Mouse (Mus musculus): ENCODE measurements around the gene Nono.

Gene Nono

DNA sequence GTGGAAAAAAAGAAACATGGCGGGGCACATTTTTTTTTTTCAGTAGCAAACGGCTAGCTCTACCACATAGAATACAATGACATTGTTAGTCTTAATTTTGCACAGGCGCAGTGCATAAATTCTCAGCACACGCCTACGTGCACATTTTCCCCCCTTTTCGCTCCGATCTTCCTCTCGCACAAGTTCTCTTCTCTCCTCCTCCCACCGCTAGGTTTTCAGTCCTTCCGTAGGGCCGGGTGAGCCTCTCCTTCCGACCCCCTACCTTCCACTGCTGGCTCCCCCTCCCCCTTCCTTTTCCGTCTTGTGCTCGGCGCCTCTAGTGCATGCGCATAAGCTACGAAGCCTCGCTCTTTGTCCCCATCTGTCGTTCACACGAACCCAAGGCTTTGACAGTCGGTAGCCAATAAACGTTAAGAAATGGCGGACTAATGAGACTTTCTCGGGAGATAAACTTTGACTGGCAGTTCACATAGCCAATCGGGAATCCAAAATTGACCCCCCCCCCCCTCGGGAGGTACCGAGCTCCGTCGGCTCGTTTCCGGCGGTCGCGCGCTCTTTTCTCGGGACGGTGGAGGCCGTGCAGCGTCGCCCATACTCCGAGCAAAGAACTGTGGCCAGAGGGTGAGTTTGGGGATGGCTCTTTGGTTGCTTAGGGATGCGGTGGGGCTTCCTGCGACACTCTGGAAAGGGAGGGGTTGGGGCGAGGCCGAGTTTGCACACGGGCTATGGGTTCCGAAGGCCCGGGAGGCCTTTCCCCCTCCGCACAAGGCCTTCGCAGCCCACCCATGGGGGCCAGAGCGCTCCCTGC, at the start of gene Nono:
Nono (plus strand) TSS at position 177 of the 808 bp plus-strand sequence.
- peak; percentile 97 for DNase-seq (ENCODE audit: inconsistent ontology term)

DNA sequence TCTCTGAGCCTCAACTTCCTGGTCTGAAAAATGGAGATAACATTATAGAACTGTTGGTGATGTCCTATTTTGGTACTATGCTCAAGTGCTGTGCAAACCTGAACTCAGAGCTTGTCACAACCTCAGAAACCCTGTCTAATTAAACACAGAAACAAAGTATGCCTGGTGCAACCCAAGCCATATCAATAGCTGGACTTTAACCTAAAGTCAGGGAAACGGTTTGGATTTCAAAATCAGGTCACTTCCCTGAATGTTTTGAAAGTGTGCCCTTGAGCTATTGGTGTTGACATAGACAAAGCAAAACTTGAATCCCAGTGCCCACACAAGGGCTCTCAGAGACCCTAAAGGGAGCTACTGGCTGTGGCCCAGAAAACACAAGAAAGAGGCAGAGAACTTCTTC, 49.4 kb upstream of the Nono start:
- no peak for DNase-seq (ENCODE audit: inconsistent ontology term)

DNA sequence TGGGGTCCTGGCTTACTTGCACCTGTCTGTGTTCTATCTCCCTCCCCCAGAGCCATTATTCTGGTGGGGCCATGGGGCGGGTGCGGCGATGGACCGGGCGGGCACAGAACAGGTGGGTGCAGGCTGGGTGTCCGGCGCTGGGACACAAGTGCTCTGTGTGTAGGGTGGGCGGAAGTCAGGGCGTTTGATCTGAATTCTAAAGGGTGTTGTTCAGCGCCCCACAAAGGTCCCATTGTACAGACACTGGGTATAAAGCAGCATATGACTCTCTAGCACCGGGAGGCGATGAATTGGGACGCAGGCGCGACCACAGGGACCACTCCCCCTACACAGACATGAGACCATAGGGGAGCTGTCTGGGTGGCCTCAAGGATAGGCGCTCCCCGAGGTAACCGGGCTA, 45.7 kb upstream of the Nono start:
- DNase-seq (ENCODE audit: inconsistent ontology term), result no peak

DNA sequence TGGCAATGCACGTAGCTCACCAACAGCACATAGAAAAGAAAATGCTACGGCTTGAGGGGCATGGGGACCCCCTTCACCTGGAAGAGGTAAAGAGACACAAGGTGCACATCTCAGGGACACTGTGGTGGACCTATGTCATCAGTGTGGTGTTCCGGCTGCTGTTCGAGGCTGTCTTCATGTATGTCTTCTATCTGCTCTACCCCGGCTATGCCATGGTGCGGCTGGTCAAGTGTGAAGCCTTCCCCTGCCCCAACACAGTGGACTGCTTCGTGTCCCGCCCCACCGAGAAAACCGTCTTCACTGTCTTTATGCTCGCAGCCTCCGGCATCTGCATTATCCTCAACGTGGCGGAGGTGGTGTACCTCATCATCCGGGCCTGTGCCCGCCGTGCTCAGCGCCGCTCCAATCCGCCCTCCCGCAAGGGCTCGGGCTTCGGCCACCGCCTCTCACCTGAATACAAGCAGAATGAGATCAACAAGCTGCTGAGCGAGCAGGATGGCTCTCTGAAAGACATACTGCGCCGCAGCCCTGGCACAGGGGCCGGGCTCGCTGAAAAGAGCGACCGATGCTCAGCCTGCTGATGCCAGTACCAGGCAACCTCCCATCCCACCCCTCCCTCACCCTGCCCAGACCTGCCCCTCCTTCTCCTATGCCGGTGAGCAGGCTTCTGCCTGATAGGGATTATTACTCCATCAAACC, 44.5 kb upstream of the Nono start:
- no peak for DNase-seq (ENCODE audit: inconsistent ontology term)

DNA sequence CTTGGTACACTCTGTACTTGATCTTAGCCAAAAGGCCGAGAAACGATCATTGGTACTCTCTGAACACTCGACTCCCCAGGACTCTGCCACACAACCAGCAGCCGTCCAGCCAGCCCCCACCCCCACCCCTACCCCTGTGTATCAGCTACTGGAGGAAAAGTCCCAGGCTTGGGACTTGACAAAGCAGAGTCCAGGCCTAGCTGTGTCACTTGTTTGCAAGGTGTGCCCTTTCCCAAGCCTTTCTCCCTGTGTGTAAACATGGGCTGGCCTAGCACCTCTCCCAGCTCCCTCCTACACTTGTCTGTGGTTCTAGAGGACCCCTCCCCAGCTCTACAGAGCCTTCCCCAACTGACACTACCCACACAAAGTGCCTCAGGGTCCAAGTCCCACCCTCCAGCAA, 42.9 kb upstream of the Nono start:
- DNase-seq (ENCODE audit: inconsistent ontology term), result no peak

DNA sequence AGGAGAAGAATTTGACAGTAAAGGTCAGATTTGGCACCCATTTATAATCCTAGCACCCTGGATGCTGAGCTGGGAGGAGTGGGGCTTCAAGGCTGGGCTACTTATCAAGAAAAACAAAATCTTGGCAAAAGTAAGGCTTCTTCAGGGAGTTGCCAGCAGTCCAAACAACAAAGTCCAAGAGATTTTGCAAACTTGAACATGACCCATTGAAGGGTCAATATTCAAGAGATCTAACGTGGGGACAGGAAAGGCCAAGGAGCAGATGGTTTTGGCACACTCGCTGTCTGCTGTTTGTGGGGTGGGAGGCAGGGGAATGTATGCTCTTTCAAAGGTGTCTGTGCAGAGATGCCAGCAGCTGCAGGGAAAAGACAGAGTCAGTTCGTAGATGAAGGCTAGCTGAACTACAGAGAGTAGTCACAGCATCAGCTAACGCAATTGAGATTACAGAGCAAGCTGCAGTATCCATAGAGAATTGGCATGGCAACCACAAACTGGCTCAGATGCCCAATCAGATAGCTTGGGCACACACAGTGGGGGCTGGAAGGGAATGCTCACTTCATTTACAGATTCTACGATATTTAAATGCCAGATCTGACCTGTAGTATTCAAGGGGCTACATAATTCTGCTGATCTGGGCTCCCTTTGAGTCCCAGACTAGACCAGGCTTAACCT, 40.1 kb upstream of the Nono start:
- no peak for DNase-seq (ENCODE audit: inconsistent ontology term)

DNA sequence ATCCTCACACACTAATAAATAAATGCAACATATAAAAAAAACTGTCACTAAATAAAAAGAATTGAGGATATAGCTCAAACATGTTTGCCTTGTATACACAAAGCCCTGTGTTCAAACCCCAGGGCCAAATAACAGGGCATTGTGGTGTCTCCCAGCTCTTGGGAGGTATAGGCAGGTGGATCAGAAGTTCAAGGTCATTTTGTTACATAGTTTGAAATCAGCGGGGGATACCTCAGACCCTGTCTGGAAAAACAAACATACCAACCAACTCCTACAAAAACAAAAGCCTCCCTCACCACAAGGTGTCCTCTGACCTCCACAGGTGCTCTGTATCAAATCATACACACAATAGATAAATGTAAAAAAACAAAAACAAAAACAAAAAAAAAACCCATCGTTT, 34.8 kb upstream of the Nono start:
- DNase-seq (ENCODE audit: inconsistent ontology term), result no peak

DNA sequence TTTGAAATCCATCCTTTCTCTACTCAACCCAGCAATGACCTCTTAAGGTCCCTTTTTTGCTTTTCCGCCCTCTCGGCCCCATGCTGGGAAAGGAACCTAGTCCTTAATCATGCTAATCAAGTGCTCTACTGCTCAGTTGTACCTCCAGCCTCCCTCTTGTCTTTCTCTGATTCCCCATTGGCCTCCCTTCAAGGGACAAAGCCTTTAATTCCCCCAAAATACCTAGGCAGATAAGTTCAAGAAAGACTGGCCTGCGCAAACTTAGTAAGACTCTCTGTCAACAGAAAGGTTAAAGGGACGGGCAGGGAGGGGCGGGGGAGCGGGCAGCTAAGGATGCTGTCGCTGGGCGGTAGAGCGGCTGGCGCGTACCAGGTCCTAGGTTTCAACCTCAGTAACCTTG, 32.7 kb upstream of the Nono start:
- no peak for DNase-seq (ENCODE audit: inconsistent ontology term)

DNA sequence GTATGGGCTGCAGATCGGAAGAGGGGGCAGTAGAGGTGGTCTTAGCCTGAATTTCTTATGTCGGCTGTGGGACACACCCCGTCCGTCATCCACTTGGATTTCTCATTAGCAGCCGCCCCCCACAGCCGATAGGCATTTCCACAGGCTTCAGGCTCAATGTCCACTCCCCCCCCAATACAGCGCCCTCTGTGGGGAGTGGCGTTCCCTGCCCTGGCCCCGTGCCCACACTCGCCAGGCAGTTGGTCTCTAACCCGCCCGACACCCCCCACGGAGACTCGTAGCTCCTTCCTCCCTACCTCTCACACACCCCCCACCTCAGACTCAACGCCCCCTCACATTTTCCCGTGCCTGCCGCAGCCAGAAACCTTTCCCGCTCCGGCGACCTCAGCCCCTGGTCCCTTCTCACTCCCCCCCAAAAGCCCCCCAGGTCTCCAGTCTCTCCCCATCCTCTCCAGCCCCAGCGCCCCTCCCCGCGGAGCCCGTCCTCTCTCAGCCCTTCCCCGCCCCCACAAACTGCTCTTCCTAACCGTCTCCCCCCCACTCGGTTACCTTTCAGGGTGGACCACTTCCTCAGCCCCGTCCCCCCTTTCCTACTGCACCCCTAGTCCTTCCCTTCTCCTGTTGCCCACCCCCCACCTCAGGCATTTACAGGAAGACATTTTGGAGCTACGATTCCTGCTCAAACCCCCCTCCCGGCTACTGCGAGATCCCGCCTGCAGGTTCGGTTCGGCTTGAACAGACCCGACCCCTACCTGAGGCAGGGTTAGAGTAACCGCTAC, 10.0 kb upstream of the Nono start:
- peak; percentile 46 for DNase-seq (ENCODE audit: inconsistent ontology term)

DNA sequence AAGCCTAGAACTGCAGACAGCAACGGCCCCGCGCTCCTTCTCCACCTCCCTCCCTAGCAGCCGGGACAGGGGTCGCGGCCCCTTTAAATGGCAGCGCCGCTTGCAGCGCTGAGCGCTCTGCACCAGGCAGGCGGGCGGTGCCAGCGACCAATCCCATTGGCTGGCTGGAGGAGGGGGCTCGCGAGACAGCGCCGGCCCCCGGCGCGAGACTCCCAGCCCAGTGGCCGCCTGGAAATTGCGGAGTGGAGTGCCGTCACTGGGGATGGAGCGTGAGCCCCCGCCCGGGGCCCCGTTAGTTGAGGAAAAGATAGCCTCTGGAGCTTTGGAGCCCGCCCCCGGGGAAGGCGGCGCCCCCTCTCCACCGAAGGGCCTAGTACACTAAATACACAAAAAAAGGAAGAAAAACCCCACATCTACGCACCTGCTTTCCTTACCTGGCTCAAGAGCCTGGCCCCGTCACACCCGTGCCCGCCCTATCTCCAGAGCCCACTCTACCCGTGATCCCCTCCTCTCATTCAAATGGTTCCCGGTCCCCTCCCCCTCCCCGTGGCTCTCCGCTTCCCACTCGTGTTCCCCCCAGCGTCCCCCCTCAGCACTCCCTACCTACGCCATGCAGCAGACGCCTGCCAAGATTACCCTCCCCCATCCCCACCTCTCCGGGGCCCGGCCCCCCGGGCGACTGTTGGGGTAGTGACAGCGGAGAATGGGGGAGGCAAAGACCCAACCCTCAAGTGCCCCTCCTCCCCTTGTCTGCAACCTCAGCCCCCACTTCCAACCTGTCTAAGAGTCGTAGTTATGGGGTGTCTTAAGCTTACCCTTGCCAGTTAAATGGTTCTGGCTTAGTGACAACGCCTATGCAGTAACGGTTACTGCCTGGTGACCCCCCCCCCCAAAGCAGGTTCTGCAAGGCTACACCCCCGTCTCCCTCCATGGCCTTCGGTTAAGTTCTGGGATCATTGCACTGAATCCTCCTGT, 9.1 kb upstream of the Nono start:
- peak; percentile 90 for DNase-seq (ENCODE audit: inconsistent ontology term)

DNA sequence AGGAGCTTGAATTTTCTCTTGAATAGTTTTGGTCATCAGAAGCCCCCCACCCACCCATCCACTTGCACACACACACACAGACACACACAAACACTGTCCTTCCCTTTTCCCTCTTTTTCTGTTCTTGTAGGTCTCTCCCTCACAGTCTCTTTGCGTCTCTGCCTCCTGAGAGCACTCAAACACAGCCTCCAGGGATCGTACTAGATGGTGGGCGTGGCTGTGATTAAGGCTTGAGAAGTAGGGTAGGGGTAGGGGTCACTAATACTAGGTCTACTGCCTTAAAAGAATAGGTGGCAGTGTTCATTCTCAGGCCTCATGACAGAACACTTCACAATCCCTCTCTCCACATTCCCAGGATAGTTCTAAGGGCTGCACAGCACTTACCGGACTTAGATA, 8.4 kb upstream of the Nono start, which contains the start of gene Zmym3:
Zmym3 (minus strand) TSS at position 150 of the 396 bp plus-strand sequence.
- no peak for DNase-seq (ENCODE audit: inconsistent ontology term)

DNA sequence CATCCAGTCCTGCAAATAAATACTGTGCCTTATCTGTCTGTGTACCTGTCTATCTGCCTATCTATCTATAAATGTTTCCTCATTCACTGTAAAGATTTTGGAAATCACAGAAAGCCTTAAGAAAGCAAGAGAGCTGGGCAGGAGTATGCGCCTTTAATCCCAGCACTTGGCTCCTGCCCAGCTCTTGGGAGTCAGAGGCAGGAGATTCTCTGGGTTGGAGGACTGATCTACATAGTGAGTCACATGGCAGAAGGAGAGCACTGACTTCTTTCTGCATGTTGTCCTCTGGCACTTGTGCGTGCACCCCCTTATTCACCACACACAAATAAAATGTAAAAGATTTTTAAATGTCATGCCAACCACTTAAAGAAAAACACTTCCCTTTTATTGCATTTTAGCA, 5.7 kb upstream of the Nono start:
- DNase-seq (ENCODE audit: inconsistent ontology term), result no peak

DNA sequence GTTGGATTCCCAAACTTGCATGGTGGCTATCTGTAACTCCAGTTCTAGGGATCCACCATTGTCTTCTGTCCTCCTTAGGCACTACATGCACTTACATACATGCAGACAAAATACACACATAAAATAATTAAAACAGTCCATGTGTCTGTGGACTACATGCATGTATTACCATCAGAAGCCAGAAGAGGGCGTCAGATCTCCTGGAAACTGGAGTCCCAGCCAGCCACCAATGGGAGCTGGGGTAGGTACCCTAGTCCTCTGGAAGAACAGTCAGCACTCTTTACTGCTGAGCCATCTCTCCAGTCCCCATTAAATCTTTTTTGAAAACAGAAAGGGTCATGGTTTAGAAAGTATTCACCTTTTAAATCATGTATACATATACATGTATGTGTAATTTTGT, 1.3 kb upstream of the Nono start:
- no peak for DNase-seq (ENCODE audit: inconsistent ontology term)

DNA sequence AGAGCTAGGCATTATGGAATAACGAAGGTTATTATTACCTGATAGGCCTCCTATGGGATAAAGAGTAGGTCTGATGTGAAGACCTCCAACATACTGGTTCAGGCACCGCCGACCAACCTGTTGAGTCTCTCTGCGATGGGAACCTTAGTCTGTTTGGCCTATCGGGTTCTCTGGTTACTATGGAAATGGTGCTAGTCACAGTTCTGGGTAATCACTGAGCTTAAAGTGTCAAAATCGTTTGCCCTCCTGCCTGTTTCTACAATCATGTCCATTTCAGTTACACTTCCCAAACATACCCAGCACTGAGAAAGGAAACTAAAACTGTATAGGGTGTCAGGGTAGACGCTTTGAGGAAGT, 355 bp upstream of the Nono start:
- DNase-seq (ENCODE audit: inconsistent ontology term), result no peak

DNA sequence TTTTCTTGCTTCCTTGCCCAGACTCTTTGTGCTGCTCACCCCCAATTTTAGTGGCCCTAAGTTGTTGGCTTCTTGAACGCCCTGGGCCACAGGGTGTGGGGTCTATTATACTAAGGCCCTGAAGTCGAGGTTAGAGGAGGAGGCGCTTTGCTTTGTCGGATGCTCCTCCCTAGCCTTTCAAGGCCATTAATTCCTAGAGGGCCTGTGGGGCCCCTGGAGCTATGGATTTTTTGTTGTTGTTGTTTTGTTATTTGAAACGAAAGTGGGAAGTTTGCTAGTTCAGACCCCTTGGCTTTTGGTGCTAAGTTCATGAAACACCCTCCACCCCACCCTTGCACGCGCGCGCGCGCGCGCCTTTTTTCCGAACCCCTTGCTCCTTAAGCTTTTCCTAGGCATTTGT, 858 bp downstream of the Nono start:
- DNase-seq (ENCODE audit: inconsistent ontology term), result no peak

DNA sequence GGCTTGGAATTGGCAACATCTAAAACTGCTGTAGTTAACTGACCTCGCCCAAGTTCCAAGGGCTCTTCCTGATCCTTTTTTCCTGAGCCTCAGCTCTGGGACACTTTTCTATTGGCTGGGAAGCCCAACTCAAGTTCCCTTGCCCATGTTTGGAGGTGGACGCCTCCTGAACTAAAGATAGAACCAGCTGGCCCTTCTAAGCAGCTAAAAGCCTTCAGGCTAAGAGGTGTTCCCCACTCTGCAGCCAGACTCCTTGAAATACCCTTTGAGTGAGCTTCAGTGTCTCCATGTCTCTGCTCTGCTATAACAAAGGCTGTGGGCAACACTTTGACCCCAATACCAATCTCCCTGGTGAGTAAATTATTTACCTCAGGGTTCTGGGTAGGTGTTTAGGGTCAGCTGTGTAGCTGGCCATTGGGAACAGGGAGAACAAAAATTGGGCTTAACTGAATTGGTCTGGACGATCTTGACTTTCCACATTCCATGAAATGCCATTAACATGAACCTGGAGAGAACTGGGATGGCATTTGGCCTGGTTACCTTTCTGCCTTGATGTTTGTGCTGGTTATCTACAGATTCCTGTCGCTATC, 19.9 kb downstream of the Nono start, which contains the start of gene Itgb1bp2:
Itgb1bp2 (plus strand) TSS at position 203 of the 590 bp plus-strand sequence.
- DNase-seq (ENCODE audit: inconsistent ontology term), result no peak

DNA sequence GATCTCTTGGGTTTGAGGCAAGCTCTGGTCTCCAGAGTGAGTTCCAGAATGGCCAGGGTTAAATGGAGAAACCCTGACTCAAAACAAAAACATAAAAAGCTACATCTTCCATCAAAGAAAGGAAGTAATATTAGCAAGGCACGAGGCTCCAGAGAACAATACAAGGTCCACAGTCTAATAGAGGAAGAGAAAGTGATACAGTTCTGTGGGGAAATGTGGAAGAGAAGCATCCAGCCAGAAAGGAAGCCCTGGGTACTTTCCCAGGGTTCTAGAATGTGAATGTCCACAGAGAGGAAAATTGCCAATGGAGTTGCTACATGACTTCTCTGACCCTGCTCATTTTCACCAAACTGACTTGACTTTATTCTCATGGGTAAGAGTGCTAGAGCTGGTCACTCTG, 22.0 kb downstream of the Nono start:
- DNase-seq (ENCODE audit: inconsistent ontology term), result no peak

DNA sequence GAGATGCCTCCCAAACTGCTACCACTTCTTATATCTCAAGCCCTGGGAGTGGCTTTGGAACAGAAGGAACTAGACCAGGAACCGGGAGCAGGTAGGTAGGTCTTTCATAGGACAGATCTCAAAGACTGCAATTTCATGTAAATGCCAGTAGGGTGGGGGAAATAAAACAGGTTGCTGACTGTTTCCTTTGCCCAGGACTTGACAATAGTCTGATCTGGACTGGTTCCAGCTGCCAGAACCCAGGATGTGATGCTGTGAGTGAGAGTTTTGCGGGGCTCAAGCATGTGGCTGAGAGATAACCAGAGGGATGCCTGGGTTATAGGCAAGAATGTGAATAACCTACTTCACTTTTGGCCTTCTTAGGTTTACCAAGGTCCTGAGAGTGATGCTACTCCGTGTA, 22.5 kb downstream of the Nono start:
- no peak for DNase-seq (ENCODE audit: inconsistent ontology term)

DNA sequence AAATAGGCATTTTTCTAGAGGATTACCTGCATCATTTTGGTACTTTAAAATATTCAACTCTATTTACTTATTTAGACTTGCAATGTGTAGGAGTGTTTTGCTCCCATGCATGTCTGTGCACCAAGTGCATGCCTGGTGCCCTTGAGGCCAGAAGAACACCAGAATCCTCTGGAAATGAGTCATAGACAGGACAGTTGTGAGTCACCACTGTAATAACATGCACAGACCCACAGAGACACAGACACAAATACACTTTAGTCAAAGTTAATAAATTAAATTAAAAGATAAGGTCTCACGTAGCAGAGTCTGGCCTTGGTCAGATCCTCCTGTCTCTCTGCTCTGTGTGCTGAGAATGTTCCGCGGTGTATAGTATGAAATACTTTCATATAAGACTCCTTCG, 43.1 kb downstream of the Nono start:
- no peak for DNase-seq (ENCODE audit: inconsistent ontology term)

DNA sequence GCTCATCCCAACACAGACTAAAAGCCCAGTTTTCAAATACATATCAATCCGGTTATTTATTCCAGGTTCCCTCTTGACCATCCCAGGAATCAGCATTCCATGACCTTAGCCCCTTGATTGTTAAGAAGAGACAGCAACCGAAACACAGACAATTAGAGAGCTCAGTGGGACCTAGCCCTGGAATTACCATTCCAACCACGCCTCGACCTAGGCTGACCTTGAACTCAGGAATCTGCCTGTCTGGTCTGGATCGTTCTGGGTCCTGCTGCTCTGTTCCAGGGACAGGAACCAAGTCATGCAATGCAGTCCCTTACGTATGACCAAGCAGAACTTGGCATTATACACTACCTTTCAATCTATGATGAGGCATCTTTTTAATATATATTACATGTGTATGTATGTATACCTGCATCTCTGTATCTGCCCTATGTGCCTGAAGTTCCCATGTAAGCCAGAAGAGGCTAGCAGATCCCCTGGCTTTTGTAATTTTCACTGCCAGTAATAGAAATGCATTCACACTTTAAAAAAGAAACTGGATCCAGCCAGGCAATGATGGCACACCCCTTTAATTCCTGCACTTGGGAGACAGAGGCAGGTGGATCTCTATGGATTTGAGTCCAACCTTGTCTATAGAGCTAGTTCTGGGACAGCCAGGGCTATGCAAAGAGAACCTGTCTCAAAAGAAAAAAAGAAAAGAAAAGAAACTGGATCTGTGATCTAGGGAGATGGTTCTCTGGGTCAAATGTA, 52.7 kb downstream of the Nono start:
- peak; percentile 10 for DNase-seq (ENCODE audit: inconsistent ontology term)

Measured in Muller cell, postnatal 12 days (primary cell).